Mouse (Mus musculus) forebrain, embryonic 16.5 days (tissue): ENCODE measurements around the gene BC035044. TPM values are rescaled to one million over a fixed set of nuclear protein-coding genes. Genes with fewer than 3 reads are reported as not detected.
"Not testable (repeated sequence)": the region's sequence is repeated elsewhere in the genome, so short reads cannot be mapped to it uniquely, and the experiment has no call there.

Experiments used
- ATAC-seq: fragments of 200-750 bp; cut with Nextera tagmentation; 2 replicates; pipeline ENCODE4 v1.8.0; 2017; ENCODE audit warnings: mild to moderate bottlenecking, moderate library complexity
- H3K27ac ChIP-seq: fragments of 300-500 bp; sonication (generic); 2 replicates; pipeline ENCODE4 v1.5.1; 2014; ENCODE audit warnings: low read length, control low read depth
- H3K27me3 ChIP-seq: fragments of 300-500 bp; sonication (generic); replicated peaks from 2 replicates; pipeline ENCODE4 v1.6.1; 2014; ENCODE audit warnings: low read length; ENCODE audit not compliant: control insufficient read depth, insufficient read depth
- H3K36me3 ChIP-seq: fragments of 300-500 bp; sonication (generic); 2 replicates; pipeline ENCODE4 v1.6.1; 2014; ENCODE audit not compliant: control insufficient read depth, insufficient read depth
- H3K4me1 ChIP-seq: fragments of 300-500 bp; sonication (generic); replicated peaks from 2 replicates; pipeline ENCODE4 v1.6.1; 2014; ENCODE audit warnings: low read length; ENCODE audit not compliant: control insufficient read depth, insufficient read depth
- H3K4me2 ChIP-seq: fragments of 300-500 bp; sonication (generic); 2 replicates; pipeline ENCODE4 v1.6.1; 2014; ENCODE audit warnings: mild to moderate bottlenecking, low read length, control low read depth
- H3K4me3 ChIP-seq: fragments of 300-500 bp; sonication (generic); replicated peaks from 2 replicates; pipeline ENCODE4 v1.5.1; 2014; ENCODE audit warnings: mild to moderate bottlenecking, low read length, control low read depth
- H3K9ac ChIP-seq: fragments of 300-500 bp; sonication (generic); replicated peaks from 2 replicates; pipeline ENCODE4 v1.6.1; 2014; ENCODE audit warnings: low read depth, low read length, control low read depth
- H3K9me3 ChIP-seq: fragments of 300-500 bp; sonication (generic); 2 replicates; pipeline ENCODE4 v1.6.1; 2016; ENCODE audit warnings: low read length; ENCODE audit not compliant: control insufficient read depth
- WGBS: fragments of 180-500 bp; shearing (Covaris S2); extraction: QIAGEN DNeasy Blood & Tissue Kit; methylation state at CpG from one replicate; pipeline ENCODE4 v1.1.7; 2014; 5-methylcytosine and 5-hydroxymethylcytosine counted together
- polyA plus RNA-seq: library from polyadenylated mRNA; unstranded; fragments of >200 nt; fragmentation: Nextera tagmentation; extraction: Ambion mirVana; gene quantifications from 2 replicates; pipeline ENCODE4 v1.2.1, GENCODE M21; 2015

The BC035044 gene
- polyA plus RNA-seq, 1 experiment from 2014 or later: 0.34 TPM

- H3K4me1 ChIP-seq: no peaks in the 10 kb centered on the region
- H3K27me3 ChIP-seq: no peaks in the 10 kb centered on the region
- H3K36me3 ChIP-seq: no peaks in the 10 kb centered on the region
- H3K4me3 ChIP-seq: no peak overlapping the region
- H3K27ac ChIP-seq: no peak overlapping the region
- 81% methylated on average over 5 of the region's 5 CpGs for WGBS
- no peak for ATAC-seq
- H3K4me2 ChIP-seq: no peak overlapping the region
- H3K9ac ChIP-seq: no peak overlapping the region
- H3K9me3 ChIP-seq: no peaks in the 10 kb centered on the region
Observed at GRCm38 (mm10) chr6:128888834-128889233, 2.1 kb downstream of the BC035044 start.

- ATAC-seq: not testable (repeated sequence)
Observed at GRCm38 (mm10) chr6:128887091-128887790, 3.7 kb downstream of the BC035044 start, which contains the start of gene Clec2i. TSS of gene Clec2i (plus strand) at chr6:128887588.

GRCm38 (mm10) chr6:128871910-128872610 lies 18.9 kb downstream of the BC035044 start:
- Histone ChIP-seq H3K36me3 (no peaks in the 10 kb centered on the region), H3K9ac (no peak overlapping the region), H3K9me3 (no peaks in the 10 kb centered on the region), H3K4me1 (no peaks in the 10 kb centered on the region), H3K27me3 (no peaks in the 10 kb centered on the region), H3K4me2 (no peak overlapping the region), H3K27ac (no peak overlapping the region), H3K4me3 (no peak overlapping the region)
- no peak for ATAC-seq
- 74% methylated on average over 1 of the region's 1 CpGs for WGBS

More at GRCm38 (mm10) chr6:128887091-128887790, 3.7 kb downstream of the BC035044 start, which contains the start of gene Clec2i:
- H3K27ac ChIP-seq, H3K36me3 ChIP-seq, H3K9ac ChIP-seq, H3K9me3 ChIP-seq, H3K27me3 ChIP-seq, H3K4me1 ChIP-seq, H3K4me2 ChIP-seq, H3K4me3 ChIP-seq: not testable (repeated sequence)
- 92% methylated on average over 6 of the region's 6 CpGs for WGBS

- Histone ChIP-seq H3K4me1 (no peaks in the 10 kb centered on the region), H3K4me3 (no peak overlapping the region), H3K36me3 (no peaks in the 10 kb centered on the region), H3K9me3 (no peaks in the 10 kb centered on the region), H3K27ac (no peak overlapping the region), H3K9ac (no peak overlapping the region), H3K27me3 (no peaks in the 10 kb centered on the region), H3K4me2 (no peak overlapping the region)
- ATAC-seq: no peak
- WGBS: 8% methylated on average over 3 of the region's 3 CpGs
Observed at GRCm38 (mm10) chr6:128868861-128869260, 22.1 kb downstream of the BC035044 start.

GRCm38 (mm10) chr6:128857976-128858375 lies 33.0 kb downstream of the BC035044 start:
- WGBS: 93% methylated on average over 2 of the region's 2 CpGs
- no peaks in the 10 kb centered on the region for H3K27me3 ChIP-seq
- no peak overlapping the region for H3K4me3 ChIP-seq
- H3K9me3 ChIP-seq: no peaks in the 10 kb centered on the region
- no peak overlapping the region for H3K27ac ChIP-seq
- no peaks in the 10 kb centered on the region for H3K36me3 ChIP-seq
- H3K4me2 ChIP-seq: no peak overlapping the region
- H3K4me1 ChIP-seq: no peaks in the 10 kb centered on the region; the same call in 1 of the 2 replicates
- no peak for ATAC-seq
- no peak overlapping the region for H3K9ac ChIP-seq

GRCm38 (mm10) chr6:128856250-128856649 lies 34.7 kb downstream of the BC035044 start:
- WGBS: 33% methylated on average over 5 of the region's 5 CpGs
- H3K27me3 ChIP-seq: no peaks in the 10 kb centered on the region
- peak; percentile 75 for ATAC-seq
- no peak overlapping the region for H3K27ac ChIP-seq
- no peak overlapping the region for H3K4me3 ChIP-seq
- no peaks in the 10 kb centered on the region for H3K9me3 ChIP-seq
- no peaks in the 10 kb centered on the region; the same call in 1 of the 2 replicates for H3K4me1 ChIP-seq
- H3K36me3 ChIP-seq: no peaks in the 10 kb centered on the region
- no peak overlapping the region for H3K4me2 ChIP-seq
- H3K9ac ChIP-seq: no peak overlapping the region

- Histone ChIP-seq H3K4me3 (no peak overlapping the region), H3K4me1 (no peaks in the 10 kb centered on the region; the same call in 1 of the 2 replicates), H3K27ac (no peak overlapping the region), H3K4me2 (no peak overlapping the region), H3K27me3 (no peaks in the 10 kb centered on the region), H3K9ac (no peak overlapping the region), H3K9me3 (no peaks in the 10 kb centered on the region), H3K36me3 (no peaks in the 10 kb centered on the region)
- no peak for ATAC-seq
- WGBS: 83% methylated on average over 1 of the region's 1 CpGs
Observed at GRCm38 (mm10) chr6:128855477-128855876, 35.4 kb downstream of the BC035044 start.

- Histone ChIP-seq H3K4me1 (no peaks in the 10 kb centered on the region; the same call in 1 of the 2 replicates), H3K9ac (no peak overlapping the region), H3K4me3 (no peak overlapping the region), H3K4me2 (no peak overlapping the region), H3K27me3 (no peaks in the 10 kb centered on the region), H3K9me3 (no peaks in the 10 kb centered on the region), H3K36me3 (no peaks in the 10 kb centered on the region), H3K27ac (no peak overlapping the region)
- WGBS: 85% methylated on average over 3 of the region's 3 CpGs
- no peak for ATAC-seq
Observed at GRCm38 (mm10) chr6:128854895-128855294, 36.0 kb downstream of the BC035044 start.

GRCm38 (mm10) chr6:128854024-128854820 lies 36.7 kb downstream of the BC035044 start:
- H3K4me1 ChIP-seq: no peaks in the 10 kb centered on the region; the same call in 1 of the 2 replicates
- no peak overlapping the region for H3K27ac ChIP-seq
- WGBS: 42% methylated on average over 12 of the region's 12 CpGs
- no peaks in the 10 kb centered on the region for H3K9me3 ChIP-seq
- no peaks in the 10 kb centered on the region for H3K36me3 ChIP-seq
- H3K9ac ChIP-seq: no peak overlapping the region
- peak; percentile 73 for ATAC-seq
- H3K4me2 ChIP-seq: peak overlapping the region; percentile 13; the same call in 1 of the 2 replicates
- H3K27me3 ChIP-seq: no peaks in the 10 kb centered on the region
- H3K4me3 ChIP-seq: no peak overlapping the region
